Mouse (Mus musculus) hematopoietic stem cell, adult 5-6 weeks (primary cell): Measurements from ENCODE around the gene Lyrm7. TPM values are rescaled to one million over a fixed set of nuclear protein-coding genes. Genes with fewer than 3 reads are reported as not detected.
A peak's percentile ranks its signal among the peaks of the same experiment; 100 is the strongest.

Experiments used
- ATAC-seq, 2 experiments: fragments of 125-278 bp in 1 of 2; replicated peaks in 1 of 2; 2 replicates each; pipeline ENCODE4 v1.8.0; 2016 to 2017; ENCODE audit warnings: inconsistent platforms in 2 of 2, mild to moderate bottlenecking in 2 of 2, moderate number of reproducible peaks in 2 of 2, low read depth in 1 of 2, moderate TSS enrichment in 1 of 2; ENCODE audit not compliant: low FRiP score in 2 of 2, poor library complexity in 2 of 2, severe bottlenecking in 2 of 2, insufficient read depth in 1 of 2, low TSS enrichment in 1 of 2
- total RNA-seq: library from RNA; stranded (forward); fragments of 172-1452, 232-1000 nt; gene quantifications from 2 replicates; pipeline ENCODE4 v1.2.3, GENCODE M21; 2017

Lyrm7 gene
- total RNA-seq, 1 experiment from 2014 or later = 2.5 TPM

- peak; percentile 97 to 98 for ATAC-seq
Measured at GRCm38 (mm10) chr11:54787488-54788474, 72.9 kb downstream of the Lyrm7 start, which contains the start of gene Cdc42se2. Gene Cdc42se2 (minus strand): TSS chr11:54787675.

GRCm38 (mm10) chr11:54786858-54787487 is 73.7 kb downstream of the Lyrm7 start:
- peak; percentile 20 to 36; a peak in 1 of 4 replicates for ATAC-seq

- no peak for ATAC-seq
Measured at GRCm38 (mm10) chr11:54785566-54785965, 75.2 kb downstream of the Lyrm7 start.

GRCm38 (mm10) chr11:54784436-54784835 is 76.3 kb downstream of the Lyrm7 start:
- ATAC-seq = no peak

GRCm38 (mm10) chr11:54782253-54782652 is 78.5 kb downstream of the Lyrm7 start:
- no peak for ATAC-seq

- no peak for ATAC-seq
Measured at GRCm38 (mm10) chr11:54779946-54780345, 80.8 kb downstream of the Lyrm7 start.

GRCm38 (mm10) chr11:54778131-54778844 is 82.4 kb downstream of the Lyrm7 start:
- peak; percentile 25 to 44; a peak in 1 of 4 replicates for ATAC-seq

- no peak for ATAC-seq
Measured at GRCm38 (mm10) chr11:54777387-54778130, 83.2 kb downstream of the Lyrm7 start.

Other genes with a start within 250 kb of the Lyrm7 start
- gene Cdc42se2, start 73.2 kb downstream of the Lyrm7 start, total RNA-seq = 94.8 and 117 TPM in 2 replicates
- 302 and 467 TPM in 2 replicates for gene Hint1, start 5.5 kb upstream of the Lyrm7 start, total RNA-seq
- 0.19 TPM in 1 of 2 replicates, not detected in the other for gene Gpx3, start 41.5 kb upstream of the Lyrm7 start, total RNA-seq
- 26.6 and 44.4 TPM in 2 replicates for gene Tnip1, start 102.0 kb upstream of the Lyrm7 start, total RNA-seq
- gene Anxa6, start 172.5 kb upstream of the Lyrm7 start, total RNA-seq = 62.0 and 69.8 TPM in 2 replicates
- 47.6 and 48.7 TPM in 2 replicates for gene Ccdc69, start 217.2 kb upstream of the Lyrm7 start, total RNA-seq
- 70.1 and 79.8 TPM in 2 replicates for gene Gm2a, start 237.2 kb upstream of the Lyrm7 start, total RNA-seq